Mouse (Mus musculus) liver, postnatal 0 days (tissue): ENCODE results near the gene Gng12.

Source experiments
- CTCF ChIP-seq: sonication (generic); IDR thresholded peaks from 2 replicates; pipeline ENCODE4 v1.5.1; 2016; ENCODE audit warnings: antibody characterized with exemption, low read depth
- EP300 ChIP-seq: IDR thresholded peaks from 2 replicates; pipeline ENCODE4 v1.6.1; 2016; ENCODE audit warnings: antibody characterized with exemption, low read depth, mild to moderate bottlenecking

- TF ChIP-seq CTCF (no peak), EP300 (no peak)
Observed at GRCm38 (mm10) chr6:67021308-67021707, 125.1 kb downstream of the Gng12 start.
